16 mouse cellular contexts compared by ENCODE assay signal in the genomic region with DNA sequence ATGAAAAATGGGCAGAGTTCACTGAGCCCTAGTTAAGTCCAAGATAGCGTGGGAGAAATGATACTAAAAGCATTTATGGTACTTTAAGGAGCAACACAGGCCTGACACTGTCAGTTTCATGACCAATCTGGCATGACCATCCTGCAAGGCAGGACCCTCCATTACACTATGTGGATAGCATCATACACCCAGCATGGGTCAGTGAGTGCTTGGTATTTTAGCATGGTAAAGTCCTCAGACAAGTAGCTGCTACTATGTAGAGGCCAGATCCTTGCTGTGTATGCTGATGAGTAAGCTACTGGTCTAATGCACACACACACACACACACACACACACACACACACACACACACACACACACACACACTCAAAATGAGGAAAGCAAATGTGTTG.
"Had no signal": no experiment of that assay in that cellular context is flagged by ENCODE, and none has a peak within 500 bp of the region (broad histone marks: within the 10 kb centered on the region; RNA-seq: fewer than 3 reads in every experiment).

No protein-coding gene starts in this region.

- H3K36me3 ChIP-seq: lung, embryonic 15.5 days; midbrain, embryonic 13.5 days; midbrain, embryonic 15.5 days; neural tube, embryonic 12.5 days; stomach, embryonic 15.5 days had no signal

- H3K4me3 ChIP-seq: lung, embryonic 15.5 days; midbrain, embryonic 13.5 days; midbrain, embryonic 15.5 days; neural tube, embryonic 12.5 days; stomach, embryonic 15.5 days had no signal

- H3K27ac ChIP-seq: lung, embryonic 15.5 days; midbrain, embryonic 13.5 days; midbrain, embryonic 15.5 days; neural tube, embryonic 12.5 days; stomach, embryonic 15.5 days; stomach, postnatal 0 days had no signal

- H3K4me1 ChIP-seq: lung, embryonic 15.5 days; midbrain, embryonic 13.5 days; midbrain, embryonic 15.5 days; neural tube, embryonic 12.5 days; stomach, embryonic 15.5 days had no signal

- H3K9ac ChIP-seq: liver, postnatal 0 days; lung, embryonic 15.5 days; midbrain, embryonic 13.5 days; midbrain, embryonic 15.5 days; neural tube, embryonic 12.5 days; stomach, embryonic 15.5 days had no signal

- H3K9me3 ChIP-seq: lung, embryonic 15.5 days; midbrain, embryonic 13.5 days; midbrain, embryonic 15.5 days; neural tube, embryonic 12.5 days; stomach, embryonic 15.5 days had no signal

- H3K27me3 ChIP-seq: lung, embryonic 15.5 days; midbrain, embryonic 13.5 days; midbrain, embryonic 15.5 days; neural tube, embryonic 12.5 days; stomach, embryonic 15.5 days had no signal

- ATAC-seq: lung, postnatal 0 days; midbrain, embryonic 13.5 days; midbrain, embryonic 15.5 days had no signal

- H3K4me2 ChIP-seq: lung, embryonic 15.5 days; midbrain, embryonic 11.5 days; midbrain, embryonic 13.5 days; midbrain, embryonic 15.5 days; neural tube, embryonic 12.5 days; stomach, embryonic 15.5 days had no signal

- DNase-seq: lung, adult 2 months; lung, postnatal 14 days; lung, postnatal 4 days; right cerebral cortex, postnatal 14 days; thymus, adult 2 months; thymus, postnatal 25 days; thymus, postnatal 4 days had no signal
